Mouse (Mus musculus) heart, postnatal 0 days (tissue): ENCODE measurements at regions not wholly inside any gene's neighbourhood (a gene's known extent, or its start where the extent isn't known, plus 50 kb on each side); places are given as distances from the start of the nearest gene placed in this dataset.

Experiments used
- CTCF ChIP-seq: IDR thresholded peaks from 2 replicates; pipeline ENCODE4 v1.5.1; 2016; ENCODE audit warnings: antibody characterized with exemption, control low read depth, low read depth
- EP300 ChIP-seq: IDR thresholded peaks from 2 replicates; pipeline ENCODE4 v1.6.1; 2016; ENCODE audit warnings: antibody characterized with exemption, low read depth

DNA sequence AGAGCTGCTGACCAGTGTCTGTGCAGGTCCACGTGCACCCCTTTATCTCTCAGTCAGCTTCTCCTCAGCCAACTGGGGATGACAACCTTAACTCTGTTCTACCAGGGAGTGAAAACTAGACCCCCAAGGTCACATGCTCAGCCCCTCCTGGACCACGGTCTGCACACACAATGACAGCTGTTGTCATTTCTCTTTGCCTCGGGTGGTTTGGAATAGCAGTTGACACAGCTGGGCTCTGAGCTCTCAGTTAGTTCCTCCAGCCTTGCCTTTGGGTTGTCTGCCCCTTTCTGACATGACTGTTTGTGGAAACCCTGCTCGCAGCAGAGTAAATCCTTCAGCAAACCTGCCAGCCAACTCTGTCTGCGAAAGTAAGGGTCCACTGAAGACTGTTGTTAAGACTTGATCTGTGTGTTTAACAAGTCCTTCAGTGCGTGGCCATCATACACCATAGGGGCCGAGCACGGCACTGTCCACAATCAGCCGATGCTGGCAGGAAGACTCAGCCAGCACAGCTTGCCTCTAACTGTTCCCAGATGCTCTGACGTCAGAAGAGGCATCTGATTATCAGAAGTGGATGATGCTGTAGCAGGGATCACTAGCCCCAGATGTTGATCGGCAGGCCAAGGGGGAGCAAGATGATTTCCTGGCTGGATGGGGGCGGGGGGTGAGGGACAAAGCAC lies 106.7 kb upstream of the Lrig1 start:
- TF ChIP-seq CTCF (no peak), EP300 (no peak)
